Mouse (Mus musculus): Measurements from ENCODE around the gene Gm10553. TPM values are rescaled to one million over a fixed set of nuclear protein-coding genes. Genes with fewer than 3 reads are reported as not detected.

The Gm10553 gene
- not detected for polyA plus RNA-seq (2014; fragmentation: Illumina TruSeq; extraction: RNeasy Lipid Tissue Mini Kit (QIAGEN cat#74804); ENCODE audit: low read depth, low replicate concordance)

DNA sequence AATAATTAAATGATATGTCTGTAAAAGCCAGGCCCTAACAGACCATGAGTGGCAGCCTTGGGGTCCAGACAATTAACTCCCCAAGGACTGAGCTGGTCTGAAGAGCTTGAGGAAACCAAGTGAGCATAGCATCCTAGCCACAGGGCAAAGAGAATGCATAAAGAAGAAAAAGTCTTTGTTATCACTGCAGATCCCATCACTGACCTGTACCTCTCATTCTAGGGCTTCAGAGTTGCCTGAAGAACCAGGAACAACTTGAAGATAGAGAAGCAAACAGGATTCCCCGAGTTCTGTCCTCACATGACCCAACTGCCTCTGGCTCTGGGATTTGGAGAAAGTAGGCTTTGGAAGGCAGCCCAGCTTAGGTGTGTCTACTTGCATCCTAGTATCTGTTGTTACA, at the start of gene Gm10553:
TSS of gene Gm10553 (plus strand) at position 301 of the 400 bp plus-strand sequence.

DNA sequence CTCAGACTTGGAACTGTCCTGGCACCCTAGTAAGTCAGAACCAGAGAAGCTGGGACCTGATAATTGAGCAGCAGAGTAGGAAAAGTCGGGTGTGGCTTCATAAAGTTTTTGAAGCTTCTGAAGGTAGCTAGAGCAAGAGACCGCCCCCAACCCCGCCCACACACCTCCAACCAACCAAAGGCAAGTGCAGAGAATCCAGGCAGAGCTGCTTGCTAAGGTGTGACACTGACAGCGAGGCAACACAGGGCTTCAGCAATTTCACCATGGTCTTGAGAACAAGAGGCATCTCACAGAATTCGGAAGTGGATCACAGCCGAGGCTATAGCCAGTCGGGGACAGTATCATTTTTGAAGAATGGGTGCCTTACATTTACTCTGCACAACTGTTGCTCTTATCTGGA, 9.8 kb downstream of the Gm10553 start, which contains the start of gene A530032D15Rik:
TSS of gene A530032D15Rik (minus strand) at position 101 of the 400 bp plus-strand sequence.

Other genes starting within 250 kb of the Gm10553 start
- gene Slc16a14, start 165.0 kb upstream of the Gm10553 start, polyA plus RNA-seq (2014; fragmentation: Illumina TruSeq; extraction: RNeasy Lipid Tissue Mini Kit (QIAGEN cat#74804); ENCODE audit: low read depth, low replicate concordance) = 0.41 TPM
- not detected for gene A530032D15Rik, start 9.7 kb downstream of the Gm10553 start, polyA plus RNA-seq (2014; fragmentation: Illumina TruSeq; extraction: RNeasy Lipid Tissue Mini Kit (QIAGEN cat#74804); ENCODE audit: low read depth, low replicate concordance)
- not detected for gene C130026I21Rik, start 170.4 kb downstream of the Gm10553 start, polyA plus RNA-seq (2014; fragmentation: Illumina TruSeq; extraction: RNeasy Lipid Tissue Mini Kit (QIAGEN cat#74804); ENCODE audit: low read depth, low replicate concordance)